Mouse (Mus musculus) thymus, postnatal 4 days (tissue): ENCODE measurements at regions not wholly inside any gene's neighbourhood (a gene's known extent, or its start where the extent isn't known, plus 50 kb on each side); places are given as distances from the start of the nearest gene placed in this dataset.

ENCODE experiments used
- DNase-seq: peaks from one replicate; pipeline ENCODE4 v3.0.0; 2021

GRCm38 (mm10) chrX:108608446-108608845 lies 56.2 kb downstream of the Gm379 start:
- DNase-seq, result no peak

GRCm38 (mm10) chrX:108599906-108600468 lies 64.7 kb downstream of the Gm379 start:
- no peak for DNase-seq

- DNase-seq, result no peak
Observed at GRCm38 (mm10) chrX:108561977-108562376, 102.7 kb downstream of the Gm379 start.

GRCm38 (mm10) chrX:108543149-108543548 lies 121.5 kb downstream of the Gm379 start:
- DNase-seq, result no peak

GRCm38 (mm10) chrX:108541410-108541809 lies 123.3 kb downstream of the Gm379 start:
- DNase-seq, result no peak

GRCm38 (mm10) chrX:108536995-108537394 lies 127.7 kb downstream of the Gm379 start:
- DNase-seq, result peak; percentile 43
